Comparison of ENCODE assay signal across 33 mouse cellular contexts in the genomic region with DNA sequence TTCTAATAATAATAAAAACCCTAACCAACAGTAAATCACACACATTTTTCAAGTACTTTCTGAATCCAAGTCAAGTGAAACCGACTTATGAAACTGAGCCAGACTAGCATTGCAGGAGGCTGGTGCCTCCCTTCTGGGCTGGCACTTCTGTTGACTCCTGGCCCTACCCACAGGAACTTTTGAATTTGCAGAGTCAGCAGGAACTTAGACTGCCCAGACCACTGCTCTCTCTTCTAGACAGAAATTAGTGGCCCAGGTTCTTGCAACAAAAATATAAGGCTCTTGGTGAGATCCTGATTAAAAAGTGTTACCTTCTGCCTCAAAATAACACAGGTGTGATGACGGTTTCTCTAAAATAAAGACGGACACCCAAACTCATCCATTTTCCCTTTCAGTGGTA. TPM values are rescaled to one million over a fixed set of nuclear protein-coding genes. Genes with fewer than 3 reads are reported as not detected.
"Had no signal": no experiment of that assay in that cellular context is flagged by ENCODE, and none has a peak within 500 bp of the region (broad histone marks: within the 10 kb centered on the region; RNA-seq: fewer than 3 reads in every experiment).

No protein-coding gene starts in this region.

- H3K27me3 ChIP-seq: hindbrain, embryonic 12.5 days; hindbrain, embryonic 15.5 days; intestine, embryonic 15.5 days had no signal

- DNase-seq: heart, postnatal 10 days; heart, postnatal 14 days; heart, postnatal 36 days; heart, postnatal 4 days; kidney, adult 11 months; kidney, adult 18-20 months; kidney, adult 2 months; kidney, adult 9 months; kidney, postnatal 10 days; kidney, postnatal 25 days; kidney, postnatal 36 days; kidney, postnatal 4 days; layer of hippocampus, postnatal 36 days had no signal

- H3K9me3 ChIP-seq: heart, embryonic 12.5 days; heart, embryonic 13.5 days; heart, embryonic 15.5 days; hindbrain, embryonic 10.5 days; hindbrain, embryonic 12.5 days; hindbrain, embryonic 13.5 days; hindbrain, embryonic 15.5 days; intestine, embryonic 15.5 days; kidney, embryonic 15.5 days had no signal

- ATAC-seq: hindbrain, embryonic 16.5 days; hindbrain, postnatal 0 days; inflammation-experienced regulatory T-cells, adult 6 months; intestine, embryonic 15.5 days; intestine, embryonic 16.5 days; intestine, postnatal 0 days had no signal

- H3K27ac ChIP-seq: heart, embryonic 13.5 days; heart, embryonic 15.5 days; hindbrain, embryonic 10.5 days; hindbrain, embryonic 12.5 days; hindbrain, embryonic 13.5 days; hindbrain, embryonic 14.5 days; hindbrain, embryonic 15.5 days; hindbrain, postnatal 0 days; intestine, embryonic 15.5 days; kidney, embryonic 15.5 days; kidney, postnatal 0 days; layer of hippocampus, adult 2 months; left cerebral cortex, adult 2 months had no signal

- H3K4me1 ChIP-seq: heart, embryonic 12.5 days; heart, embryonic 13.5 days; heart, embryonic 15.5 days; hindbrain, embryonic 10.5 days; hindbrain, embryonic 12.5 days; hindbrain, embryonic 13.5 days; hindbrain, embryonic 15.5 days; intestine, embryonic 15.5 days; kidney, embryonic 15.5 days had no signal

- H3K4me2 ChIP-seq: heart, embryonic 11.5 days; heart, embryonic 12.5 days; heart, embryonic 13.5 days; heart, embryonic 15.5 days; hindbrain, embryonic 12.5 days; hindbrain, embryonic 13.5 days; hindbrain, embryonic 14.5 days; hindbrain, embryonic 15.5 days; intestine, embryonic 15.5 days; kidney, embryonic 15.5 days had no signal

- H3K4me3 ChIP-seq: heart, embryonic 12.5 days; heart, embryonic 13.5 days; heart, embryonic 15.5 days; hindbrain, embryonic 10.5 days; hindbrain, embryonic 12.5 days; hindbrain, embryonic 13.5 days; hindbrain, embryonic 15.5 days; intestine, embryonic 15.5 days; kidney, embryonic 15.5 days; layer of hippocampus, adult 2 months; left cerebral cortex, adult 2 months had no signal

- H3K9ac ChIP-seq: heart, embryonic 12.5 days; heart, embryonic 13.5 days; heart, embryonic 15.5 days; hindbrain, embryonic 12.5 days; hindbrain, embryonic 13.5 days; hindbrain, embryonic 14.5 days; hindbrain, embryonic 15.5 days; intestine, embryonic 15.5 days; kidney, embryonic 15.5 days had no signal

- H3K36me3 ChIP-seq: heart, embryonic 12.5 days; heart, embryonic 13.5 days; heart, embryonic 15.5 days; hindbrain, embryonic 10.5 days; hindbrain, embryonic 12.5 days; hindbrain, embryonic 13.5 days; hindbrain, embryonic 15.5 days; intestine, embryonic 15.5 days; kidney, embryonic 15.5 days had no signal

RNA-seq across cellular contexts. Expression of a gene that starts 54.0 kb away (rescaled TPM):
- total RNA-seq: hematopoietic stem cell, adult 5-6 weeks had no signal
